Mouse (Mus musculus) neural tube, embryonic 11.5 days (tissue): ENCODE measurements around the gene Als2cr12. TPM values are rescaled to one million over a fixed set of nuclear protein-coding genes. Genes with fewer than 3 reads are reported as not detected.

Experiments
- ATAC-seq: fragments of 200-750 bp; cut with Nextera tagmentation; 2 replicates; pipeline ENCODE4 v1.8.0; 2017; ENCODE audit warnings: moderate number of reproducible peaks, mild to moderate bottlenecking, moderate TSS enrichment, moderate library complexity; ENCODE audit not compliant: insufficient read depth, low FRiP score, low TSS enrichment
- DNase-seq: peaks from one replicate; pipeline ENCODE4 v3.0.0-alpha.2; 2015; ENCODE audit warnings: low spot score
- H3K27ac ChIP-seq: fragments of 300-500 bp; sonication (generic); 2 replicates; pipeline ENCODE4 v1.5.1; 2014; ENCODE audit warnings: low read depth, mild to moderate bottlenecking, low read length
- H3K27me3 ChIP-seq: fragments of 300-500 bp; sonication (generic); 2 replicates; pipeline ENCODE4 v1.6.1; 2014; ENCODE audit warnings: mild to moderate bottlenecking, low read length, mixed read lengths; ENCODE audit not compliant: control insufficient read depth, insufficient read depth
- H3K36me3 ChIP-seq: fragments of 300-500 bp; sonication (generic); 2 replicates; pipeline ENCODE4 v1.6.1; 2014; ENCODE audit warnings: mild to moderate bottlenecking, low read length, moderate library complexity, mixed read lengths; ENCODE audit not compliant: control insufficient read depth, insufficient read depth
- H3K4me1 ChIP-seq: fragments of 300-500 bp; sonication (generic); 2 replicates; pipeline ENCODE4 v1.6.1; 2014; ENCODE audit warnings: low read length, mixed read lengths; ENCODE audit not compliant: control insufficient read depth, insufficient read depth
- H3K4me2 ChIP-seq: fragments of 300-500 bp; sonication (generic); 2 replicates; pipeline ENCODE4 v1.6.1; 2014; ENCODE audit warnings: low read depth, mild to moderate bottlenecking, moderate library complexity
- H3K4me3 ChIP-seq: fragments of 300-500 bp; sonication (generic); 2 replicates; pipeline ENCODE4 v1.5.1; 2014; ENCODE audit warnings: low read depth, low read length
- H3K9ac ChIP-seq: fragments of 300-500 bp; sonication (generic); 2 replicates; pipeline ENCODE4 v1.6.1; 2014; ENCODE audit warnings: mild to moderate bottlenecking, low read length
- H3K9me3 ChIP-seq: fragments of 300-500 bp; sonication (generic); 2 replicates; pipeline ENCODE4 v1.6.1; 2016; ENCODE audit warnings: low read length; ENCODE audit not compliant: control insufficient read depth
- WGBS: fragments of 180-500 bp; shearing (Covaris S2); extraction: QIAGEN DNeasy Blood & Tissue Kit; methylation state at CpG from one replicate; pipeline ENCODE4 v1.1.7; 2014; 5-methylcytosine and 5-hydroxymethylcytosine counted together
- polyA plus RNA-seq: library from polyadenylated mRNA; unstranded; fragments of >200 nt; fragmentation: Nextera tagmentation; extraction: Ambion mirVana; gene quantifications from 2 replicates; pipeline ENCODE4 v1.2.1, GENCODE M21; 2014

Gene Als2cr12
- polyA plus RNA-seq, 1 experiment from 2014 or later, result not detected

DNA sequence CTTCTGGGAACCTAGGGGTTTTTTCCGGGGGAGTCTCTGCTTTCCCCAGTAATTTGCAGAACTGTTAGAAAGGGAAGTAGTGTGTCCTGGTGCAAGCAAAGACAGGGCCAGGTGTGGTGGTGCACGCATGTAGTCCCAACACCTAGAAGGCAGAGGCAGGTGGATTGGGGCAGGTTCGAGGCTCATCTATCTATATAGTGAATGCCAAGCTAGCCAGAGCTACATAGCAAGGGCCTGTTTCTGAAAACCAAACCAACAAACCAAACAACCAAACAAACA lies 32.7 kb upstream of the Als2cr12 start:
- Histone ChIP-seq H3K27me3 (no peaks in the 10 kb centered on the region), H3K9ac (no peak overlapping the region), H3K4me1 (no peaks in the 10 kb centered on the region), H3K4me2 (no peak overlapping the region), H3K9me3 (no peaks in the 10 kb centered on the region), H3K4me3 (no peak overlapping the region), H3K27ac (no peak overlapping the region), H3K36me3 (peaks cover 7% of the 10 kb centered on the region; the same call in 1 of the 2 replicates)
- DNase-seq (no peak), ATAC-seq (no peak)
- 94% methylated on average over 3 of the region's 3 CpGs for WGBS

DNA sequence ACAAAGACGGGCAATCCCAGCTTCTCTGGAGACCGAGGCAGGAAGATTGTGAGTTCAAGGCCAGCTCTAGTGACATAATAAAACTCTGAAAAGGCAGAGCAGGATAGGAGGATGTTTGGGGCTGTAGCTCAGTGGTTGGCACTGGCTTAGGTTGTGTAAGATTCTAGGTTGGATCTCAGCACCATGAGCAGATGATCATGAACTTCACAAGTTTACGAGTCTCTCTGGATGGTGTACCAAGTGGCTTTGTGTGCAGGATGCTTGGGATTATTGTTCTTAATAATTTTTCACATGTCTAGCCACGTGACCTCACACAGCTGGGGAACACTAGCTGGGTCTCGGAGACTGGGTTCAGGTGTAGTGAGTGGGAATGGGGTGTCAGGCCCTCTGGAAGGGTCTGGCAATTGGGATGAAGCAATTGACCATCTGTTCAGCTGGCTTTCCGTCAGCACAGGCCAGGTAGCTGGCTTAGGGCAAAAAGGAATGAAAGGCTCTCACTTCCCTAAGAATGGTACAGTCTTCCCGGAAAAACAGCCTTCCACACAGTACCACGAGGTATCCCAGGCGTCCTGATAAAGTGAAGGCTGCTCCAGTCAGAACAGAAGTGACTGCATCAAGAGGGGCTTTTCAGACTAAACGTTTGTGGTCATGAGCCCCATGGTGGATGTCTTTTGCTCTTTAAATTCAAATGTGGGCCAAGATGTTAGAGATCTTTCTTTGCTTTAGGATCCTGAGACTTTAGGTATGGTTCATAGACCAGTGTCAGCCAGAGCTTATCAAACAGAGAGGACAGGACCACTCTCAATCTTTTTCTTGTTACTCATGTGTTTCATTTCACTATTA lies 32.2 kb upstream of the Als2cr12 start:
- 91% methylated on average over 10 of the region's 10 CpGs for WGBS
- Histone ChIP-seq H3K27me3 (no peaks in the 10 kb centered on the region), H3K27ac (no peak overlapping the region), H3K9me3 (no peaks in the 10 kb centered on the region), H3K4me1 (no peaks in the 10 kb centered on the region), H3K4me2 (no peak overlapping the region), H3K4me3 (no peak overlapping the region), H3K36me3 (peaks cover 7% of the 10 kb centered on the region; the same call in 1 of the 2 replicates), H3K9ac (no peak overlapping the region)
- ATAC-seq, result no peak
- DNase-seq, result no peak

DNA sequence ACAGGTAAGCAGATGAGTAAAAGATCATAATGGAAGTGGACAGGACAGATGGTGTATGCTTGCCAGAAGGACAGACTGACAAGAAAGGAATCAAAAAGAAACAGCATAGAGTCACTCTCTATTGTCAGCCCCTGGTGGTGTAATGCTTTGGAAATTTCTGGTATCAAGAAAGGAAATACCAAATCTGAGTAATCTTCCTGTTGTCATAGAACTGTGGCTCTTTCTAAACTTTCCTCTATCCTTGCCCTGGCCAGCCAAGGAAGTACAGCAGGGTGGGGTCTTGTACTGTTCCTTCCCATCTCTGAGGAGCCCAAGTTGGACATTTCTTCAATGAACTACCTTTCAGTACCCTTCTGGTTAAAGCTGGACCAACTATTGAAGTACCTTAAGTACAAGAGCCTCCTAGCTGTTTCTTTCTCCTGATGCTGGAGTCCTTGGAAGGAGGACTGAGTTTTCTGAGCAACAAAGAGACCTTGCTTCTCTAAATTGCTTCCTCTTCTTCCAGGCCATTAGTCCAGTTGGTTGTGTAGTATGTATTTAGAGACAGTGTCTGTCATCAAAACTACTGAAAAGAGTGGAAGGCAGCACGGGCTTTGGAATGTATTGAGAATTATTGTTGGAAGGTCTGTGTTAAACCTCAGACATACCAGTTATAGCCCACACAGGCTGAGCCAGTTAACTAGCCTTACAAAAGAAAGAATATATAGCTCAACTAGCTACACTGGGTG lies 31.4 kb upstream of the Als2cr12 start:
- H3K9me3 ChIP-seq, result no peaks in the 10 kb centered on the region
- no peak for ATAC-seq
- H3K27ac ChIP-seq, result no peak overlapping the region
- WGBS, result 92% methylated on average over 1 of the region's 1 CpGs
- H3K4me1 ChIP-seq, result no peaks in the 10 kb centered on the region
- no peak for DNase-seq
- peaks cover 7% of the 10 kb centered on the region; the same call in 1 of the 2 replicates for H3K36me3 ChIP-seq
- no peaks in the 10 kb centered on the region for H3K27me3 ChIP-seq
- no peak overlapping the region for H3K9ac ChIP-seq
- H3K4me3 ChIP-seq, result no peak overlapping the region
- H3K4me2 ChIP-seq, result no peak overlapping the region

DNA sequence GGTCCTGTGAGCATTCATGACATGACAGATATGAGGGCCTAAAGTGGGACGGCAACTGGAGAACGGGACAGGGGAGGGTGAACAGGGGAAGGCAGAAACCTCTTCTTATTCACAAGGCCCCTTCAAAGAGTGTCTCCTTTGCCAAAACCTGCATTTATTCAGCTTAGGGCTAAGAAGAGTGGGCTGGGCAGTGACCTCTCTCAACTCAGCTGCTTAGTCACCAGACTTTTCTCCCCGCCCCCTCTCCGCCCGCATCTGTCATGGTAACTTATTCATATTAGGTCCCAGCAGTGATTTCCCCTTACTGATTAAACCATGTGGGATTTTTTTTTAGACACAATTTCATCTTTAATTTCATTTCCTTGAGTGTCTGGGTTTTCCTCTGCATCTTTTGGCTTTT lies 30.0 kb upstream of the Als2cr12 start:
- 87% methylated on average over 5 of the region's 5 CpGs for WGBS
- no peak overlapping the region for H3K4me2 ChIP-seq

DNA sequence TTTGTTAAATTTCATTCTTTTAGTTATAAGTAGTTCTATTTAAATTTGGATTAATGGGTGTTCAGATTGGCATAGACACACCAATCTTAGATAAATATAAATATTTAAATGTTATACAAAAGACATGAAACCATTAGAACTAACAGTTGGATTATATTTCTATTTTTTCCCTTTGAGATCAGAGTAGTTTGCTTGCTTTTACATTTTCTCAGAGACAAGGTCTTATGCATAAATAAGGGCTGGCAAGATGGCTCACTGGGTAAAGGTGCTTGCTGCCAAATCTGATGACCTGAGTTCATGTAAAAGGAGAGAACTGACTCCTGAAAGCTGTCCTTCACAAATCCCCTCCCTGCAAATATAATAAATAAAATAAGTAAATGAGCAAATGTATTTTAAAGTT lies 29.3 kb upstream of the Als2cr12 start:
- peaks cover 7% of the 10 kb centered on the region; the same call in 1 of the 2 replicates for H3K36me3 ChIP-seq
- H3K9me3 ChIP-seq, result no peaks in the 10 kb centered on the region
- no peaks in the 10 kb centered on the region for H3K4me1 ChIP-seq
- H3K9ac ChIP-seq, result no peak overlapping the region
- no peak overlapping the region for H3K27ac ChIP-seq
- no peak overlapping the region for H3K4me3 ChIP-seq
- no peak overlapping the region for H3K4me2 ChIP-seq
- no peaks in the 10 kb centered on the region for H3K27me3 ChIP-seq
- ATAC-seq (no peak), DNase-seq (no peak)

More for the DNA sequence above, 30.0 kb upstream of the Als2cr12 start:
- Histone ChIP-seq H3K27ac (no peak overlapping the region), H3K36me3 (peaks cover 7% of the 10 kb centered on the region; the same call in 1 of the 2 replicates), H3K4me3 (no peak overlapping the region), H3K27me3 (no peaks in the 10 kb centered on the region), H3K9ac (no peak overlapping the region), H3K9me3 (no peaks in the 10 kb centered on the region), H3K4me1 (no peaks in the 10 kb centered on the region)
- ATAC-seq (no peak), DNase-seq (no peak)

DNA sequence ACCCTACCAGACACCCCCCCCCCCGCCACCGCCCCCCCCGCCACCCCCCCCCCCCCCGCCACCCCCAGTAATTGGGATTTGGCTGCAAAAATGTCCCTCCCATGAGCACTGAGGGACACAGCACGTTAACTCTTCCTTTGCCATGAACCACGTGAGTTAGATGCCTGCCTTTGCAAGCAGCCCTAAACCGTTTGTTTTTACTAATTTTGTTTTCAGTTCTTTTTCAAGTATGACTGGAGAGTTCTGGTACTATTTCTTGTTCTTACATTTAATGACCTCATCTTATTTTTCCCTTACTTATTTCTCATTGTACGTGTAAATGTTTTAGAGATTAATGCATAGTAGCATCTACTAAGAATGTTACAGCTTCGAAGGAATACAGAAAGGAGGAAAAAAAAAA lies 28.7 kb upstream of the Als2cr12 start:
- Histone ChIP-seq H3K9ac (no peak overlapping the region), H3K36me3 (peaks cover 7% of the 10 kb centered on the region; the same call in 1 of the 2 replicates), H3K27me3 (no peaks in the 10 kb centered on the region), H3K27ac (no peak overlapping the region), H3K4me1 (no peaks in the 10 kb centered on the region), H3K4me3 (no peak overlapping the region), H3K9me3 (no peaks in the 10 kb centered on the region), H3K4me2 (no peak overlapping the region)
- no peak for ATAC-seq
- no peak for DNase-seq
- WGBS, result 47% methylated on average over 8 of the region's 9 CpGs

DNA sequence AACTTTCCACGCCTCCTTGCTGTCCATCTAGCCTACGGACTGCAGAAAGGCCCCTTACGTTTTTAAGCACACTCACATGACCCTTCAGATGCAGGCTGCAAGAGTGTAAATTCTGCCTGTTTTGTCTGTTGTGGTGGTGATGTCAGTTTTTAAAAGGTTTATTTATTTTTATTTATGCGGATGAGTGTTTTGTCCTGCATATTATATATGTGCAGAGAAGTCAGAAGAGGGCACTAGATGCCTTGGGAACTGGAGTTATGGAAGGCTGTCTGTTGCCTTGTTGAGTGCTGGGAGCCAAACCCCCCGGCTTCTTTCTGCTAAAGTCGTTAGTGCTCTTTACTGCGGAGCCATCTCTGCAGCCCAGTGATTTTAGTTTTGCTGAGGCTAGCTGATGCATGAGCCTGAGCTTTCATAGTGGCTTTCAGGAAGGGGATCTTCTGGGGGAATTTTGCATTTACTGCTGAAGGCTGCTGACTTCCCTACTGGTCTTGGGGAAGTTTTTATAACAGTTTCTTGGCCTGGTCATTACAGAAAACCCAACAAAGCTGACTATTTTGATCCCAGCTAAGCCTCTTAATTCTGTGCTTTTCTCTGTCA lies 28.1 kb upstream of the Als2cr12 start:
- ATAC-seq, result no peak
- Histone ChIP-seq H3K4me1 (no peaks in the 10 kb centered on the region), H3K27ac (no peak overlapping the region), H3K4me2 (no peak overlapping the region), H3K36me3 (peaks cover 7% of the 10 kb centered on the region; the same call in 1 of the 2 replicates), H3K9me3 (no peaks in the 10 kb centered on the region), H3K27me3 (no peaks in the 10 kb centered on the region), H3K9ac (no peak overlapping the region), H3K4me3 (no peak overlapping the region)
- 55% methylated on average over 7 of the region's 7 CpGs for WGBS
- DNase-seq, result no peak

DNA sequence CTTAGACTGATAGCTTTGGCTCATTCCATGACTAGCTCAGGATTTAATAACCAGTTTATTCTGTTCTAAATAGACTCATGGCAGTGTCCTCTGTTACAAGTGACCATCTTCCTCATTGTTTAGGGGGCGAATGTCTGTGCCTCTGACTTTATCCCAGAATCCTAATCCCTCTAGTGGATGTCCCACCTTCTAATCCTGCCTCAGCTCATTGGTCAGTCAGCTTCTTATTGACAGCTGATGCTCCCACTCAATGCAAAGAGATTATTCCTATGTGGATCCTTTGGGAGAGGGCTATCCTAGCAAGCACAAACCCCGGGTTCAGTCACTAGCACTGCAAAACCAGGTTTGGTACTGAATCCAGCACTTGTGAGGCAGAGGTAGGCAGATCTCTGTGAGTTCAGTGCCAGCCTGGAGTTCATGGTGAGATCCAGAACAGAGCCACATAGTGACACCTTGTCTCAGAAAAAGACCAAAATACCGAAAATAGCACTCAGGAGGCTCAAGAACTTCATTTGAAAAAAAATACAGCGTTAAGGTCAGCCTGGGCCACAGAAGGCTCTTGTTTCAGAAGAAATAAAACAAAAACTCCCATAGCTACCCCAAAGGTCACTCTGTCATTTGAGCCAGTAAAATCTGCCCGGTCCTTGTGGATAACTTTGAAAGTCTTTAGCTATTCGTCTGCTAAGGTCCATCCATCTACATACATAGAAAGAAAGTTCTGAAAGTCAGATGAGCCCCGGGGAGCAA lies 27.4 kb upstream of the Als2cr12 start:
- ATAC-seq (no peak), DNase-seq (no peak)
- Histone ChIP-seq H3K4me1 (no peaks in the 10 kb centered on the region), H3K36me3 (peaks cover 3% of the 10 kb centered on the region; the same call in 1 of the 2 replicates), H3K4me3 (no peak overlapping the region), H3K27me3 (no peaks in the 10 kb centered on the region), H3K9me3 (no peaks in the 10 kb centered on the region), H3K27ac (no peak overlapping the region), H3K4me2 (no peak overlapping the region), H3K9ac (no peak overlapping the region)
- 64% methylated on average over 7 of the region's 7 CpGs for WGBS
